Mouse (Mus musculus) heart, adult 8-10 months (tissue): ENCODE results near the gene Sdr9c7. TPM values are rescaled to one million over a fixed set of nuclear protein-coding genes. Genes with fewer than 3 reads are reported as not detected.

Source experiments
- total RNA-seq, 4 experiments: library from RNA; stranded (reverse); gene quantifications; 2 replicates each; pipeline ENCODE4 v1.2.4; 2022

Gene Sdr9c7
- total RNA-seq, 4 experiments from 2014 or later = not detected

Other genes with a start within 250 kb of the Sdr9c7 start
- 1 to 10 TPM; 3.0 to 5.1 (median 3.6) TPM for gene Nemp1, start 231.6 kb upstream of the Sdr9c7 start, total RNA-seq
- gene Nab2, start 229.9 kb upstream of the Sdr9c7 start, total RNA-seq = 10 to 100 TPM in 1 of 4 experiments, 1 to 10 TPM in 3; 5.0 to 10.3 (median 6.6) TPM
- under 1 TPM in 1 of 4 experiments, not detected in 3; 0.08 TPM for gene Myo1a, start 193.3 kb upstream of the Sdr9c7 start, total RNA-seq
- not detected for gene Tac2, start 174.0 kb upstream of the Sdr9c7 start, total RNA-seq
- 1 to 10 TPM; 6.4 to 7.9 (median 7.5) TPM for gene Zbtb39, start 159.0 kb upstream of the Sdr9c7 start, total RNA-seq
- 1 to 10 TPM; 3.8 to 4.8 (median 4.2) TPM for gene Gpr182, start 146.8 kb upstream of the Sdr9c7 start, total RNA-seq
- under 1 TPM in 1 of 4 experiments, not detected in 3; 0.06 TPM for gene Rdh1, start 138.8 kb upstream of the Sdr9c7 start, total RNA-seq
- gene Rdh16f1, start 138.7 kb upstream of the Sdr9c7 start, total RNA-seq = under 1 TPM in 1 of 4 experiments, not detected in 3; 0.22 TPM
- gene Rdh9, start 122.1 kb upstream of the Sdr9c7 start, total RNA-seq = under 1 TPM in 2 of 4 experiments, not detected in 2; 0.09 to 0.22 TPM
- not detected for gene Rdh16, start 97.4 kb upstream of the Sdr9c7 start, total RNA-seq
- gene Rdh19, start 48.6 kb upstream of the Sdr9c7 start, total RNA-seq = not detected
- gene Rdh16f2, start 32.0 kb upstream of the Sdr9c7 start, total RNA-seq = not detected
- gene Rdh7, start 9.7 kb upstream of the Sdr9c7 start, total RNA-seq = under 1 TPM in 1 of 4 experiments, not detected in 3; 0.19 TPM
- not detected for gene Hsd17b6, start 109.1 kb downstream of the Sdr9c7 start, total RNA-seq
- 1 to 10 TPM; 1.5 to 2.2 (median 1.7) TPM for gene Prim1, start 116.7 kb downstream of the Sdr9c7 start, total RNA-seq
- gene Naca, start 137.1 kb downstream of the Sdr9c7 start, total RNA-seq = 100 to 1,000 TPM; 503 to 580 (median 537) TPM
- 100 to 1,000 TPM in 1 of 4 experiments, 10 to 100 TPM in 3; 77.8 to 104 (median 91.6) TPM for gene Ptges3, start 160.4 kb downstream of the Sdr9c7 start, total RNA-seq
- gene Atp5b, start 184.8 kb downstream of the Sdr9c7 start, total RNA-seq = 1,000 to 10,000 TPM; 7,887 to 9,725 (median 8,934) TPM
- 10 to 100 TPM; 21.3 to 22.8 (median 22.1) TPM for gene Baz2a, start 193.1 kb downstream of the Sdr9c7 start, total RNA-seq